Mouse (Mus musculus) E14TG2a.4 (cell line): Measurements from ENCODE around the gene Katnbl1.

Experiments
- H3K27me3 ChIP-seq: 2 replicates; pipeline ENCODE4 v1.6.1; 2014; ENCODE audit warnings: low read length, control low read depth; ENCODE audit not compliant: insufficient read depth
- H3K36me3 ChIP-seq: 2 replicates; pipeline ENCODE4 v1.6.1; 2014; ENCODE audit warnings: low read length, control low read depth; ENCODE audit not compliant: insufficient read depth
- H3K4me1 ChIP-seq: replicated peaks from 2 replicates; pipeline ENCODE4 v1.6.1; 2014; ENCODE audit warnings: low read depth, low read length, control low read depth
- H3K4me3 ChIP-seq: replicated peaks from 2 replicates; pipeline ENCODE4 v1.5.1; 2014; ENCODE audit warnings: mild to moderate bottlenecking, low read length
- H3K9me3 ChIP-seq: 2 replicates; pipeline ENCODE4 v1.6.1; 2014; ENCODE audit warnings: low read length, control low read depth
- CTCF ChIP-seq: conservative IDR thresholded peaks from 2 replicates; pipeline ENCODE4 v1.5.1; 2014; ENCODE audit warnings: low read length
- NANOG ChIP-seq: IDR thresholded peaks from 2 replicates; pipeline ENCODE4 v1.6.1; 2014; ENCODE audit warnings: borderline replicate concordance, low read length, mixed read lengths
- POU5F1 ChIP-seq: IDR thresholded peaks from 2 replicates; pipeline ENCODE4 v1.6.1; 2014; ENCODE audit warnings: low read length, borderline replicate concordance

Gene Katnbl1

DNA sequence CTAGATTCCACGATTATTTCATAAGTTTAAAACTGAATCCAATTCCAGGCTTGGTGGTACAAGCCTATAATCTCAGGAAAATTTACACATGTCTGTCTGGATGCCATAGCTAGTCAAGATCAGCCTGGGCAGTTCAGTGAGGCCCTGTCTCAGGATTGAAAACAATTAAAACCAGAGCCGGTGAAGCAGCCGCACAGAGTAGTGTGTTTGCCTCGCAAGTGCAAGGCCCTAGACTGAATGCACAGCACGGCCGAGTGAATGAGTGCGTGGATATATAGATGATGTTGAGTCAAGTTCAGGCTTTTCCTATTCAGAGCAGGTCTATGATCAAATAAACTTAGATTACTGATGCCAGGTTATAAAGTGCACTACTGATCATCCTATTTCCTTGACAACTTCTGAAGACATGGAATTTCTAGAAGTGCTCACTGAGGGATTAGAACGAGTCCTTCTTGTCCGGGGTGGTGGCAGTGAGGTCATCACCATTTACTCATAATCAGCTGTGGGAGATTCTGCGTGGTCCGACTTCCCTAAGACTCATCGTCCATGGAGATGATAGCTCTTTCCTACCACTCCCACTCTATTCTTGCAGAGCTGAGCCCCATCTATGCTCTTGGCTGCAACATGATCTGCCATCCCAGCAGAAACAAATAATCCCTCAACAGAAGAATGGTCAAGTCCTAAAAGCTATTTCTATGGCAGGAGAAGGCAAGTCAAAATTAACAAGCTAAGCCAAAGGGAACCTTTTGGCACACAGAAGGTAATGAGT lies 18.8 kb upstream of the Katnbl1 start:
- TF ChIP-seq CTCF (no peak), NANOG (no peak), POU5F1 (no peak)
- H3K36me3 ChIP-seq: peaks cover 97% of the 10 kb centered on the region
- H3K4me1 ChIP-seq: no peaks in the 10 kb centered on the region
- no peak overlapping the region for H3K4me3 ChIP-seq
- no peaks in the 10 kb centered on the region for H3K27me3 ChIP-seq
- H3K9me3 ChIP-seq: no peaks in the 10 kb centered on the region

- no peak for TF ChIP-seq CTCF
- no peak for TF ChIP-seq POU5F1
- TF ChIP-seq NANOG: no peak
- H3K27me3 ChIP-seq: no peaks in the 10 kb centered on the region
- H3K4me3 ChIP-seq: no peak overlapping the region
- H3K36me3 ChIP-seq: peaks cover 94% of the 10 kb centered on the region
- H3K4me1 ChIP-seq: no peaks in the 10 kb centered on the region
- H3K9me3 ChIP-seq: no peaks in the 10 kb centered on the region
These were observed 18.2 kb upstream of the Katnbl1 start for GRCm38 (mm10) chr2:112360781-112361169.

DNA sequence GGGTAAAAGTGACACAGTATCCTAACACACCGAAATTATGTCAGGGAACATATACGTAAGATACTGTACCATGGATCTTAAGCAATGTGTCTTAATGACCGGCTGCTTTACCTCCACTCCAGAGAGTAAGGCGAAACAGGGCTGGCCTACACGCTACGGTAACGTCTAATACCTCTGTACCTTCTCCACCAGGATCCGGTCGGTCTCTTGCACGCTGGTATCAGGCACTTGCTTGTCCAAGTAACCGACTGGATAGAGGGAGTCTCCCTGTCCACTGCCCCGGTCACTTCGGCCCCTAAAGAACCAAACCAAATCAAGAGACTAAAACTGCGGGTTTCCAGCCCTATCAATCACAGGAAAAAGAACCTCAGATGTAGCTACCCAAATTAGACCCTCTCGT lies 11.8 kb upstream of the Katnbl1 start:
- TF ChIP-seq NANOG (no peak), POU5F1 (no peak), CTCF (no peak)
- Histone ChIP-seq H3K9me3 (no peaks in the 10 kb centered on the region), H3K4me1 (peaks cover 28% of the 10 kb centered on the region), H3K36me3 (peaks cover 40% of the 10 kb centered on the region), H3K27me3 (no peaks in the 10 kb centered on the region), H3K4me3 (peak overlapping the region; percentile 94)

GRCm38 (mm10) chr2:112367726-112368673 lies 11.0 kb upstream of the Katnbl1 start, which contains the start of gene Emc4:
Gene Emc4 (minus strand): TSS chr2:112368027.
- Histone ChIP-seq H3K36me3 (peaks cover 33% of the 10 kb centered on the region), H3K27me3 (no peaks in the 10 kb centered on the region), H3K9me3 (no peaks in the 10 kb centered on the region), H3K4me3 (peak within 1 kb of the TSS; percentile 94), H3K4me1 (peaks cover 28% of the 10 kb centered on the region)
- TF ChIP-seq POU5F1 (no peak), NANOG (no peak), CTCF (no peak)

GRCm38 (mm10) chr2:112369941-112370340 lies 9.1 kb upstream of the Katnbl1 start:
- no peaks in the 10 kb centered on the region for H3K27me3 ChIP-seq
- peaks cover 28% of the 10 kb centered on the region for H3K4me1 ChIP-seq
- H3K36me3 ChIP-seq: peaks cover 14% of the 10 kb centered on the region; the same call in 1 of the 2 replicates
- no peak for TF ChIP-seq CTCF
- no peak for TF ChIP-seq NANOG
- TF ChIP-seq POU5F1: no peak
- H3K9me3 ChIP-seq: no peaks in the 10 kb centered on the region
- H3K4me3 ChIP-seq: no peak overlapping the region

DNA sequence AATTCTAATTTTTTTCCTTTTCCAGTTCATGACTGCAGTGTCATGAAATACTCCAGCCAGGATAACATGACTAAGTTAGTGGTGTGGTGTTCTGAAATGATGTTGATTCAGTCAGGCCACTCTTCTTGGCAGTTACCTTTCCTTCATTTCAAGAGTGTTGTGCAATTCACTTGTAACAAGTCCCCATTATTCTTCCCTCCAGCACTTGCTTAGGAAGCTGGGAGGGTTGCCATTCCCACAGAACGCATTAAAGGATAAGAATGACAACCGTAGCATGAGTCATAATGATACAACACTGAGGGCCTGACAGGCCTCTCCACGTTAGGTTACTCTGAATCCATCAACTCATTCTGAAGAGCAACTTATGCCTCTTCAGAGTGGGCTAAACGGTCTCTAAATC lies 5.9 kb upstream of the Katnbl1 start:
- Histone ChIP-seq H3K4me3 (no peak overlapping the region), H3K36me3 (0 out of 2 replicates have a peak, but pooled peaks cover 3% of the 10 kb centered on the region), H3K27me3 (no peaks in the 10 kb centered on the region), H3K4me1 (peaks cover 34% of the 10 kb centered on the region), H3K9me3 (no peaks in the 10 kb centered on the region)
- TF ChIP-seq CTCF: no peak

- Histone ChIP-seq H3K9me3 (no peaks in the 10 kb centered on the region), H3K36me3 (0 out of 2 replicates have a peak, but pooled peaks cover 1% of the 10 kb centered on the region), H3K27me3 (no peaks in the 10 kb centered on the region), H3K4me3 (no peak overlapping the region), H3K4me1 (peaks cover 29% of the 10 kb centered on the region)
- no peak for TF ChIP-seq NANOG
- TF ChIP-seq CTCF: no peak
- no peak for TF ChIP-seq POU5F1
These were observed 4.4 kb upstream of the Katnbl1 start for GRCm38 (mm10) chr2:112374610-112375009.

- peaks cover 22% of the 10 kb centered on the region for H3K36me3 ChIP-seq
- H3K27me3 ChIP-seq: no peaks in the 10 kb centered on the region
- H3K4me3 ChIP-seq: peak overlapping the region; percentile 85
- TF ChIP-seq CTCF: no peak
- no peak for TF ChIP-seq NANOG
- no peak for TF ChIP-seq POU5F1
- no peaks in the 10 kb centered on the region for H3K9me3 ChIP-seq
- peaks cover 58% of the 10 kb centered on the region for H3K4me1 ChIP-seq
These were observed 1.1 kb downstream of the Katnbl1 start for GRCm38 (mm10) chr2:112380131-112380530.
